9 mouse cellular contexts compared by ENCODE assay signal in the genomic region with DNA sequence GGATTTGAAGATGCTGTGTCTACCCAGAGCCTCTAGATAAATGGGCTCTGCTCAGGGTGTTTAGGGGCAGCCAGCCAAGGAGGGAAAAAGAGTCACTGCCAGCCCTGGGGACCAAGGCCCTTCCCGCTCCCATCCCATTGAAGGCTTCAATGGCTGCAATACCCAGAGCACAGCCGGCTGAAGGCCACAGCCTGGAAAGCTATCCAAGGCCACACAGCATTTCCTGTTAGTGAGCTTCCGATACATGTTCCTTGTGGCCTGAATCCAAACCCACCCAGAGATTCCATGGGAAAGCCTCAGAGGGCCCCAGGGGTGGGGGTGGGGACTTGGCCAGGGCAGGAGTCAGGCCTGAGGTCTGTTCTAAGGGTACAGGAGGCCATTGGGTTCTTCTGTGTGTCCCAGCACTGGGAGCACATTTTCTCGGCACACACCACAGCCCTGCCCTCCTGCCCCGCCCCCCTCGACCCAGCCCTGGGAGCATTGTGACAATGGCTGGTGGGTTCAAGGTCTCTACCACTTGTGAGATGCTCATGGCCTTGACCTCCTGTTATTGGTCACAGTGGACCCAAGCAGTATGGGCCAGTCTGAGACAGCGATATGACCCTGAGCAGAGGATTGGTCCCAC. TPM values are rescaled to one million over a fixed set of nuclear protein-coding genes. Genes with fewer than 3 reads are reported as not detected.
DNase-seq lines count a peak whose midpoint lies in the region; ATAC-seq lines count a peak whose summit lies in the region.
"Had no signal": no experiment of that assay in that cellular context is flagged by ENCODE, and none has a peak within 500 bp of the region (broad histone marks: within the 10 kb centered on the region; RNA-seq: fewer than 3 reads in every experiment).

No protein-coding gene starts in this region.

- WGBS in limb, embryonic 15.5 days, result 70% methylated on average over 7 of the region's 7 CpGs
- 66% methylated on average over 7 of the region's 7 CpGs for WGBS in neural tube, embryonic 15.5 days

- peaks cover 23% of the 10 kb centered on the region for H3K4me1 ChIP-seq in limb, embryonic 15.5 days
- H3K4me1 ChIP-seq in neural tube, embryonic 15.5 days, result peaks cover 17% of the 10 kb centered on the region

- no peaks in the 10 kb centered on the region for H3K27me3 ChIP-seq in limb, embryonic 15.5 days
- H3K27me3 ChIP-seq in neural tube, embryonic 15.5 days (replicated peaks), result no peaks in the 10 kb centered on the region

- no peak overlapping the region for H3K4me2 ChIP-seq in limb, embryonic 15.5 days
- no peak overlapping the region for H3K4me2 ChIP-seq in neural tube, embryonic 15.5 days

- no peaks in the 10 kb centered on the region for H3K36me3 ChIP-seq in limb, embryonic 15.5 days
- no peaks in the 10 kb centered on the region for H3K36me3 ChIP-seq in neural tube, embryonic 15.5 days

- no peak overlapping the region for H3K4me3 ChIP-seq in limb, embryonic 15.5 days
- H3K4me3 ChIP-seq in neural tube, embryonic 15.5 days (replicated peaks), result no peak overlapping the region

- H3K9me3 ChIP-seq in limb, embryonic 15.5 days, result no peaks in the 10 kb centered on the region; the same call in 1 of the 2 replicates
- H3K9me3 ChIP-seq in neural tube, embryonic 15.5 days (replicated peaks), result no peaks in the 10 kb centered on the region

- DNase-seq in ZHBTc4 (ENCODE audit: low read depth, low spot score), result peak; percentile 14
- DNase-seq in adrenal gland, adult (ENCODE audit: inconsistent age in 2 of 2, low spot score in 1 of 2), result peak; percentile 90 to 96
- DNase-seq in heart, postnatal 25 days (ENCODE audit: low spot score), result peak; percentile 65
- no peak for DNase-seq in right cerebral cortex, postnatal 25 days
- DNase-seq in B cell, adult 2 months, result no peak
- DNase-seq: cerebellum, adult 11-12 months had no signal

- H3K27ac ChIP-seq in limb, embryonic 15.5 days, result 0 out of 2 replicates have a peak overlapping the region, but pooled peaks have one; percentile 3
- no peak overlapping the region for H3K27ac ChIP-seq in neural tube, embryonic 15.5 days (replicated peaks)
- H3K27ac ChIP-seq: macrophage had no signal

- H3K9ac ChIP-seq in limb, embryonic 15.5 days, result no peak overlapping the region
- no peak overlapping the region for H3K9ac ChIP-seq in neural tube, embryonic 15.5 days (replicated peaks)

- no peak for ATAC-seq in limb, embryonic 15.5 days (ENCODE audit: insufficient number of reproducible peaks, low FRiP score, low TSS enrichment, low read depth)
- no peak for ATAC-seq in neural tube, embryonic 15.5 days (ENCODE audit: low FRiP score)

- intact Hi-C loops in heart, postnatal 25 days (cut with DNase I), result no loop called here

RNA-seq across cellular contexts. Expression of gene Gse1, which starts 23.4 kb away (rescaled TPM):
- 10 to 100 TPM; 20.1 to 25.9 TPM for total RNA-seq in heart, postnatal 25 days (2021)
- 6.8 and 7.3 TPM in 2 replicates for polyA plus RNA-seq in limb, embryonic 15.5 days (2015; fragmentation: Nextera tagmentation; extraction: Ambion mirVana)
- 12.2 and 14.0 TPM in 2 replicates for polyA plus RNA-seq in neural tube, embryonic 15.5 days (2015; fragmentation: Nextera tagmentation; extraction: Ambion mirVana)

RNA-seq across cellular contexts. Expression of gene Fam92b, which starts 27.6 kb away (rescaled TPM):
- total RNA-seq in heart, postnatal 25 days (2021), result not detected
- polyA plus RNA-seq in limb, embryonic 15.5 days (2015; fragmentation: Nextera tagmentation; extraction: Ambion mirVana), result not detected in 2 replicates
- 1.6 and 1.7 TPM in 2 replicates for polyA plus RNA-seq in neural tube, embryonic 15.5 days (2015; fragmentation: Nextera tagmentation; extraction: Ambion mirVana)
- polyA plus RNA-seq: macrophage had no signal

Comparison
In these comparisons a context has a peak if more than half of its experiments do, and no peak if none do; other contexts are left out.
1. DNase-seq: peak in ZHBTc4 (single experiment), adrenal gland, adult (2 of 2) and heart, postnatal 25 days (single experiment); none in right cerebral cortex, postnatal 25 days (single experiment) and B cell, adult 2 months (0 of 2).